Mouse (Mus musculus) small intestine, adult 2 months (tissue): ENCODE data around the gene Bclaf1.

Source experiments
- CTCF ChIP-seq: fragments of 200-500 bp; IDR thresholded peaks from 2 replicates; pipeline ENCODE4 v1.5.1; 2012; ENCODE audit warnings: low read depth, mild to moderate bottlenecking, control low read depth, inconsistent platforms, low read length, moderate library complexity, mixed read lengths; ENCODE audit not compliant: insufficient replicate concordance, insufficient read length; ENCODE audit errors: extremely low read depth
- POLR2A ChIP-seq: fragments of 200-500 bp; IDR thresholded peaks from 2 replicates; pipeline ENCODE4 v1.6.1; 2012; ENCODE audit warnings: low read depth, mild to moderate bottlenecking, control low read depth, inconsistent platforms, low read length, moderate library complexity

GRCm38 (mm10) chr10:20361542-20362449, 49.5 kb downstream of the Bclaf1 start:
- no peak for TF ChIP-seq CTCF
- TF ChIP-seq POLR2A, result no peak
